Mouse (Mus musculus) hematopoietic stem cell, adult 5-6 weeks (primary cell): Measurements from ENCODE around the gene Slc25a21. TPM values are rescaled to one million over a fixed set of nuclear protein-coding genes. Genes with fewer than 3 reads are reported as not detected.

Experiments
- ATAC-seq, 2 experiments: fragments of 125-278 bp in 1 of 2; replicated peaks in 1 of 2; 2 replicates each; pipeline ENCODE4 v1.8.0; 2016 to 2017; ENCODE audit warnings: inconsistent platforms in 2 of 2, mild to moderate bottlenecking in 2 of 2, moderate number of reproducible peaks in 2 of 2, low read depth in 1 of 2, moderate TSS enrichment in 1 of 2; ENCODE audit not compliant: low FRiP score in 2 of 2, poor library complexity in 2 of 2, severe bottlenecking in 2 of 2, insufficient read depth in 1 of 2, low TSS enrichment in 1 of 2
- total RNA-seq: library from RNA; stranded (forward); fragments of 172-1452, 232-1000 nt; gene quantifications from 2 replicates; pipeline ENCODE4 v1.2.3, GENCODE M21; 2017

Slc25a21 gene
- total RNA-seq, 1 experiment from 2014 or later, result 8.9 TPM

- no peak for ATAC-seq
These were observed 245.3 kb downstream of the Slc25a21 start for GRCm38 (mm10) chr12:56951749-56952657.

DNA sequence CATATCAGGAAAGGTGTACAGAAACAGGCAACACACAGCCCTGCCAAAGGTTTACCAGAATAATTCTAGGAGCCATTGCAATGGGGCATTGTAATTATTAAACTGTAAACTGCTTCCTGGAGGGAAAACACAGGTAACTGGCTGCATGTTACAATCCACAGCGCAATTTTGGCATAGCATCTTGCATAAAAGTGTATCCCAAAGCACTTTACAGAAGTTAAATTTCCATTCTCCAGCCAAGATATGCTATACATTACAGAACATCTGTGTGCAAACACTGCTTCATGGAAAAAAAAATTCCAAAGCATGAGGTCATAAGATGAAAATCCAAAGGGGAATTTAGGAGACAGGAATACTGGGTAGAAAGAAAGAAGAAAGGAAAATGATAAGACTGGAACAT is 253.0 kb downstream of the Slc25a21 start:
- no peak for ATAC-seq

GRCm38 (mm10) chr12:56940861-56941260 is 256.4 kb downstream of the Slc25a21 start:
- ATAC-seq, result no peak

- ATAC-seq, result no peak
These were observed 279.1 kb downstream of the Slc25a21 start for GRCm38 (mm10) chr12:56918145-56918544.

GRCm38 (mm10) chr12:56906476-56906875 is 290.8 kb downstream of the Slc25a21 start:
- no peak for ATAC-seq

GRCm38 (mm10) chr12:56905652-56906305 is 291.5 kb downstream of the Slc25a21 start:
- no peak for ATAC-seq

DNA sequence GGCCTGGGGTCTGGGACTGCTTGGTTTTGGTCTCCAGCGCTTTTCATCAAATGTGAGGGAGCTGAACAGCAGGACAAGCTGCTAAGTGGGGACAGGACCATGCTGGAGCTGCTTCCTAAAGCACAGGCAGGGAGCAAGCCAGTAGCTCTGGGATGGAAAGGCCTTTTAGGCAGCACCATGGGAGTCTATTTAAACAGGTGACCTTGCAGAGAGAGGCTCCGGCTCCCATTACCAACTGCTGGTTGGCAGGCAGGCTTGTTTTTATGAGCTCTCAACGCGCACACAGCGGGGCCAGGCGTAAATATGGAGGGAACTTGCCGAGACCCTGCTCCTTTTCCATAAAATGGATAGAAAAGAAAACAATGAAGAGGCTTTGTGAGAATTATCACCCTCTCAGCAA is 292.1 kb downstream of the Slc25a21 start:
- ATAC-seq, result no peak

GRCm38 (mm10) chr12:56902774-56903456 is 294.4 kb downstream of the Slc25a21 start:
- no peak for ATAC-seq

DNA sequence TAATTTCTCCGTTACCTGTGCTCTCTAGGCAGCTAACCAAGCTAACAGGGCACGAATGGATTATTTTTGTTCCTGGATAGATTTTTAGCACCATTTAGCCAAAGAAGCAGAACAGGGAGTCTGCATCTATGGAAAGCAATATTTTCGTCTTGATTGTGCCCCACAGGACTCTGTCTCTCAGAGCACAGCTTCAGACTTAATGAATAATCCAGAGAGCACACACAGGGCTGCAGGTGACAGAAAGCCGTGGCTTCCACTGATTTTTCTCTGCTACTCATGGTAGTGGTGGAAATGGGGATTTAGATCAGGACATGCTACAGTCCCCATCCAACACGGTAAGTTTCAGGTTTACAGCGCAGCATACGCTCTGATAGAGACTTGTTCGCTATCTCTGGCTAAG is 299.3 kb downstream of the Slc25a21 start:
- no peak for ATAC-seq

DNA sequence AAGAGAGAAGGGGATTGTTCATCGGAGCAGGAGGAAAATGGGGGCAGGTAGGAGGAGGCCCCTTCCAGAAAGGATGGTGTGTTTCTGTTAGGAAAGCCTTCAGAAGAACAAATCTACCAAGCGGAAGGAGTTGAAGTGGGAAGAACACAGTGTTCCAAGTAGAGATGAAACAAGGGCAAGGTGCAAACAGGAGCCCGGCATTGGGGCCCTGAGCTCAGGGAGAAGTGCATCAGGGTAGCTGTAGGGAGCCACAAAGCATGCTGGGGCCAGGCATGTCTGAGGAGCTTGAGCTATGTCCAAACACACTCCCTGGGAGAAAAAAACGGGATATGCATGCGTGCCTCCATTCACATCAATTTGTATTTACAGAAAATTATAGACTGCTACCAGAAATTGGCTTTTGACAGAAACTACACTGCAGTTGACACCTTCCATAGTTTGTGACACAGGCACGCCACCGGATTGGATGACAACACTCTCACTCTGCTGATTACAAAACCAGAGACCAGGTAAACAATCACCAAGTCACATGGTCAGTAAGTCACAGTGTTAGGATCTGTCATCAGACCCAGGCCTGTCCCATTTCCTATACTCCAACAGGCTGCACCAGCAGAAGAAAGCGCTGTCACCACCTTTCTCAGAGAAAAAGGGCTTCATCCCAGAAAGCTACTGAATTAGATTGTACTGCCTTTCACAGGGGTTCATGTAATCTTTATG is 299.9 kb downstream of the Slc25a21 start:
- no peak for ATAC-seq

DNA sequence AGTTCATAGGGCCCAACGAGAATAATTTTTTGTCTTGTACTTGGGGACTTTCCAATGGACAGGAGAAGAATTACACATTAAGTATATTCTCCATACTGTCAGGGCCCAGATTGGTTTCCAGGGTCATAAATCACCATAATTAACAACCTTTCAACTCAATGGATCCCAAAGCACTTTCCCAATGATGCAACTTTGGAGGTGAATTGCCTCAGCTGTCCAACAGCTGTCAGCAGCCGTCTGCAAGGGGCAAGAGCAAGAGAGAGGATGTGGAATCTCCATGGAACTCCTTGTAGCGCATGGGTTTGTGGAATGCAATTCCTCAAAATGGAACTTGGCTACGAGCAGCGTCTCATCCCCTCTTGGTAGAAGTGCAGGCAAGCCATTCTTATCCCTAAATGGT is 302.3 kb downstream of the Slc25a21 start:
- ATAC-seq, result no peak

- no peak for ATAC-seq
These were observed 306.2 kb downstream of the Slc25a21 start for GRCm38 (mm10) chr12:56890891-56891726.

- ATAC-seq, result no peak
These were observed 319.5 kb downstream of the Slc25a21 start for GRCm38 (mm10) chr12:56877796-56878195.

- no peak for ATAC-seq
These were observed 320.7 kb downstream of the Slc25a21 start for GRCm38 (mm10) chr12:56876549-56876948.

DNA sequence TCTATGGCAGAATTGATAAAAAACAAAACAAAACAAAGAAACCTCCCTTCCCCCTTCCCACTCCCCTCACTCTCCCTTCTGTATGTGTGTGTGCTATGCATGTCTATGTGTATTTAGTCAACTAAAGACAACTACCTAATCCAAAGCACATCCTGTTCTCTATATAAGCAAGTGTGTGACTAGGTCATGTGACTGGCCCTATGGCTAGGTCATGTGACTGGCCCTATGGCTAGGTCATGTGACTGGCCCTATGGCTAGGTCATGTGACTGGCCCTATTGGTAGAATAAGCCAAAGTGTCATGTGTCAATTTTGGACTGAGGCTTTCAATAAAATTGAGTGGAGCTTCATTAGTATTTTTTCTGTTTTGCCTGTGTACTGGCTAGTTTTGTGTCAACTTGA is 324.1 kb downstream of the Slc25a21 start:
- no peak for ATAC-seq

GRCm38 (mm10) chr12:56870569-56870968 is 326.7 kb downstream of the Slc25a21 start:
- no peak for ATAC-seq
